Mouse (Mus musculus): ENCODE results near the gene C1qtnf5. TPM values are rescaled to one million over a fixed set of nuclear protein-coding genes. Genes with fewer than 3 reads are reported as not detected.

C1qtnf5 gene
- polyA plus RNA-seq, 1 experiment from 2014 or later: 2.8 TPM

GRCm38 (mm10) chr9:44094737-44095136, 12.3 kb upstream of the C1qtnf5 start:
- H3K27me3 ChIP-seq (replicated peaks): no peaks in the 10 kb centered on the region
- H3K9ac ChIP-seq: no peak overlapping the region
- ATAC-seq (ENCODE audit: insufficient read depth, low FRiP score, low read depth): no peak
- 75% methylated on average over 3 of the region's 3 CpGs for WGBS
- peaks cover 6% of the 10 kb centered on the region for H3K4me1 ChIP-seq
- no peak overlapping the region for H3K27ac ChIP-seq
- no peak overlapping the region for H3K4me2 ChIP-seq
- 0 out of 2 replicates have a peak, but pooled peaks cover 4% of the 10 kb centered on the region for H3K36me3 ChIP-seq
- H3K4me3 ChIP-seq (replicated peaks): no peak overlapping the region
- no peaks in the 10 kb centered on the region for H3K9me3 ChIP-seq

- no peak for ATAC-seq (ENCODE audit: insufficient read depth, low FRiP score, low read depth)
- Histone ChIP-seq H3K27me3 (replicated peaks) (no peaks in the 10 kb centered on the region), H3K27ac (no peak overlapping the region), H3K4me2 (no peak overlapping the region), H3K36me3 (0 out of 2 replicates have a peak, but pooled peaks cover 4% of the 10 kb centered on the region), H3K9ac (no peak overlapping the region), H3K9me3 (no peaks in the 10 kb centered on the region), H3K4me1 (peaks cover 6% of the 10 kb centered on the region), H3K4me3 (replicated peaks) (no peak overlapping the region)
- 88% methylated on average over 9 of the region's 9 CpGs for WGBS
Observed at GRCm38 (mm10) chr9:44095781-44096180, 11.3 kb upstream of the C1qtnf5 start.

- no peaks in the 10 kb centered on the region for H3K27me3 ChIP-seq (replicated peaks)
- ATAC-seq (ENCODE audit: insufficient read depth, low FRiP score, low read depth): no peak
- no peak overlapping the region for H3K4me2 ChIP-seq
- no peaks in the 10 kb centered on the region for H3K9me3 ChIP-seq
- H3K4me3 ChIP-seq (replicated peaks): no peak overlapping the region
- H3K4me1 ChIP-seq: peaks cover 6% of the 10 kb centered on the region
- no peak overlapping the region for H3K9ac ChIP-seq
- no peak overlapping the region for H3K27ac ChIP-seq
- 0 out of 2 replicates have a peak, but pooled peaks cover 4% of the 10 kb centered on the region for H3K36me3 ChIP-seq
- 35% methylated on average over 9 of the region's 9 CpGs for WGBS
Observed at GRCm38 (mm10) chr9:44096536-44096935, 10.5 kb upstream of the C1qtnf5 start.

- no peak within 1 kb of the TSS for H3K9ac ChIP-seq
- 0 out of 2 replicates have a peak, but pooled peaks cover 8% of the 10 kb centered on the region for H3K4me1 ChIP-seq
- H3K9me3 ChIP-seq: no peaks in the 10 kb centered on the region
- no peak within 1 kb of the TSS for H3K27ac ChIP-seq
- no peak within 1 kb of the TSS for H3K4me3 ChIP-seq (replicated peaks)
- no peak within 1 kb of the TSS for H3K4me2 ChIP-seq
- no peaks in the 10 kb centered on the region for H3K27me3 ChIP-seq (replicated peaks)
- H3K36me3 ChIP-seq: no peaks in the 10 kb centered on the region; the same call in 1 of the 2 replicates
- WGBS: 71% methylated on average over 9 of the region's 9 CpGs
- no peak for ATAC-seq (ENCODE audit: insufficient read depth, low FRiP score, low read depth)
Observed at GRCm38 (mm10) chr9:44101490-44101889, 5.6 kb upstream of the C1qtnf5 start, which contains the start of gene Mfrp. Mfrp (plus strand) TSS chr9:44101729.

GRCm38 (mm10) chr9:44104881-44105280, 2.2 kb upstream of the C1qtnf5 start:
- no peak overlapping the region for H3K9ac ChIP-seq
- peaks cover 41% of the 10 kb centered on the region for H3K4me1 ChIP-seq
- WGBS: 85% methylated on average over 7 of the region's 7 CpGs
- ATAC-seq (ENCODE audit: insufficient read depth, low FRiP score, low read depth): no peak
- H3K27ac ChIP-seq: no peak overlapping the region
- H3K9me3 ChIP-seq: no peaks in the 10 kb centered on the region
- no peak overlapping the region for H3K4me2 ChIP-seq
- H3K4me3 ChIP-seq (replicated peaks): no peak overlapping the region
- H3K27me3 ChIP-seq (replicated peaks): no peaks in the 10 kb centered on the region
- H3K36me3 ChIP-seq: no peaks in the 10 kb centered on the region; the same call in 1 of the 2 replicates

GRCm38 (mm10) chr9:44105781-44106180, 1.3 kb upstream of the C1qtnf5 start:
- H3K27me3 ChIP-seq (replicated peaks): no peaks in the 10 kb centered on the region
- no peak overlapping the region for H3K27ac ChIP-seq
- no peak for ATAC-seq (ENCODE audit: insufficient read depth, low FRiP score, low read depth)
- H3K4me3 ChIP-seq (replicated peaks): no peak overlapping the region
- H3K9ac ChIP-seq: no peak overlapping the region
- H3K9me3 ChIP-seq: no peaks in the 10 kb centered on the region
- H3K4me2 ChIP-seq: no peak overlapping the region
- 85% methylated on average over 10 of the region's 10 CpGs for WGBS
- H3K4me1 ChIP-seq: peaks cover 48% of the 10 kb centered on the region
- no peaks in the 10 kb centered on the region; the same call in 1 of the 2 replicates for H3K36me3 ChIP-seq

GRCm38 (mm10) chr9:44106182-44106581, 863 bp upstream of the C1qtnf5 start:
- Histone ChIP-seq H3K9ac (no peak overlapping the region), H3K4me1 (peaks cover 48% of the 10 kb centered on the region), H3K9me3 (no peaks in the 10 kb centered on the region), H3K4me3 (replicated peaks) (no peak overlapping the region), H3K27me3 (replicated peaks) (no peaks in the 10 kb centered on the region), H3K27ac (peak overlapping the region; percentile 62; the same call in 1 of the 2 replicates), H3K36me3 (no peaks in the 10 kb centered on the region; the same call in 1 of the 2 replicates), H3K4me2 (no peak overlapping the region)
- 90% methylated on average over 7 of the region's 7 CpGs for WGBS
- ATAC-seq (ENCODE audit: insufficient read depth, low FRiP score, low read depth): no peak

GRCm38 (mm10) chr9:44106596-44106995, 449 bp upstream of the C1qtnf5 start:
- no peak for ATAC-seq (ENCODE audit: insufficient read depth, low FRiP score, low read depth)
- 69% methylated on average over 4 of the region's 4 CpGs for WGBS
- Histone ChIP-seq H3K27me3 (replicated peaks) (no peaks in the 10 kb centered on the region), H3K4me1 (peaks cover 48% of the 10 kb centered on the region), H3K4me3 (replicated peaks) (no peak overlapping the region), H3K9ac (no peak overlapping the region), H3K9me3 (no peaks in the 10 kb centered on the region), H3K4me2 (peak overlapping the region; percentile 38), H3K27ac (peak overlapping the region; percentile 62), H3K36me3 (no peaks in the 10 kb centered on the region; the same call in 1 of the 2 replicates)

GRCm38 (mm10) chr9:44107557-44108179, 623 bp downstream of the C1qtnf5 start:
- Histone ChIP-seq H3K27ac (peak overlapping the region; percentile 62), H3K4me2 (peak overlapping the region; percentile 38), H3K9ac (no peak overlapping the region), H3K4me3 (replicated peaks) (no peak overlapping the region), H3K36me3 (no peaks in the 10 kb centered on the region; the same call in 1 of the 2 replicates), H3K4me1 (peaks cover 49% of the 10 kb centered on the region), H3K9me3 (no peaks in the 10 kb centered on the region), H3K27me3 (replicated peaks) (no peaks in the 10 kb centered on the region)
- WGBS: 48% methylated on average over 25 of the region's 25 CpGs
- ATAC-seq (ENCODE audit: insufficient read depth, low FRiP score, low read depth): no peak

GRCm38 (mm10) chr9:44108269-44109055, 1.4 kb downstream of the C1qtnf5 start:
- no peak overlapping the region for H3K4me3 ChIP-seq (replicated peaks)
- H3K9ac ChIP-seq: no peak overlapping the region

GRCm38 (mm10) chr9:44109360-44110095, 2.5 kb downstream of the C1qtnf5 start:
- Histone ChIP-seq H3K27ac (no peak overlapping the region; the same call in 1 of the 2 replicates), H3K36me3 (no peaks in the 10 kb centered on the region; the same call in 1 of the 2 replicates), H3K27me3 (replicated peaks) (no peaks in the 10 kb centered on the region), H3K4me3 (replicated peaks) (peak overlapping the region; percentile 10), H3K4me2 (peak overlapping the region; percentile 38), H3K9me3 (no peaks in the 10 kb centered on the region), H3K9ac (no peak overlapping the region), H3K4me1 (peaks cover 49% of the 10 kb centered on the region)
- ATAC-seq (ENCODE audit: insufficient read depth, low FRiP score, low read depth): no peak
- WGBS: 19% methylated on average over 9 of the region's 9 CpGs

More at GRCm38 (mm10) chr9:44108269-44109055, 1.4 kb downstream of the C1qtnf5 start:
- no peaks in the 10 kb centered on the region for H3K9me3 ChIP-seq
- no peak for ATAC-seq (ENCODE audit: insufficient read depth, low FRiP score, low read depth)
- H3K36me3 ChIP-seq: no peaks in the 10 kb centered on the region; the same call in 1 of the 2 replicates
- 80% methylated on average over 31 of the region's 31 CpGs for WGBS
- H3K4me2 ChIP-seq: peak overlapping the region; percentile 38; the same call in 1 of the 2 replicates
- H3K27ac ChIP-seq: 0 out of 2 replicates have a peak overlapping the region, but pooled peaks have one; percentile 62
- H3K4me1 ChIP-seq: peaks cover 49% of the 10 kb centered on the region
- H3K27me3 ChIP-seq (replicated peaks): no peaks in the 10 kb centered on the region
